Mouse (Mus musculus) lung, postnatal 0 days (tissue): ENCODE data around the gene Map2k5. TPM values are rescaled to one million over a fixed set of nuclear protein-coding genes. Genes with fewer than 3 reads are reported as not detected.
A peak's percentile ranks its signal among the peaks of the same experiment; 100 is the strongest.

Experiments
- ATAC-seq: fragments of 200-750 bp; cut with Nextera tagmentation; 2 replicates; pipeline ENCODE4 v1.8.0; 2017; ENCODE audit warnings: moderate library complexity
- DNase-seq: peaks from one replicate; pipeline ENCODE4 v3.0.0-alpha.2; 2016; ENCODE audit warnings: low spot score
- H3K27ac ChIP-seq: fragments of 300-500 bp; sonication (generic); 2 replicates; pipeline ENCODE4 v1.5.1; 2014; ENCODE audit warnings: antibody characterized with exemption, mild to moderate bottlenecking, low read length, mixed read lengths
- H3K27me3 ChIP-seq: fragments of 300-500 bp; sonication (generic); replicated peaks from 2 replicates; pipeline ENCODE4 v1.6.1; 2014; ENCODE audit warnings: low read length, mixed read lengths; ENCODE audit not compliant: insufficient read depth
- H3K36me3 ChIP-seq: fragments of 300-500 bp; sonication (generic); 2 replicates; pipeline ENCODE4 v1.6.1; 2014; ENCODE audit warnings: low read length, mixed read lengths; ENCODE audit not compliant: insufficient read depth
- H3K4me1 ChIP-seq: fragments of 300-500 bp; sonication (generic); 2 replicates; pipeline ENCODE4 v1.6.1; 2014; ENCODE audit warnings: antibody characterized with exemption, low read depth, low read length, mixed read lengths; ENCODE audit not compliant: insufficient read depth
- H3K4me2 ChIP-seq: fragments of 300-500 bp; sonication (generic); replicated peaks from 2 replicates; pipeline ENCODE4 v1.6.1; 2014; ENCODE audit warnings: low read depth, mild to moderate bottlenecking, low read length, moderate library complexity, mixed read lengths
- H3K4me3 ChIP-seq: fragments of 300-500 bp; sonication (generic); 2 replicates; pipeline ENCODE4 v1.5.1; 2014; ENCODE audit warnings: low read depth, low read length
- H3K9ac ChIP-seq: fragments of 300-500 bp; sonication (generic); replicated peaks from 2 replicates; pipeline ENCODE4 v1.6.1; 2014; ENCODE audit warnings: low read depth, mild to moderate bottlenecking
- H3K9me3 ChIP-seq: fragments of 300-500 bp; sonication (generic); 2 replicates; pipeline ENCODE4 v1.6.1; 2016; ENCODE audit warnings: low read length, mixed read lengths
- CTCF ChIP-seq: IDR thresholded peaks from 2 replicates; pipeline ENCODE4 v1.5.1; 2016; ENCODE audit warnings: antibody characterized with exemption, mild to moderate bottlenecking
- EP300 ChIP-seq: IDR thresholded peaks from 2 replicates; pipeline ENCODE4 v1.6.1; 2016; ENCODE audit warnings: antibody characterized with exemption, mild to moderate bottlenecking, control low read depth
- WGBS: fragments of 180-500 bp; shearing (Covaris S2); extraction: QIAGEN DNeasy Blood & Tissue Kit; methylation state at CpG from one replicate; pipeline ENCODE4 v1.1.7; 2014; 5-methylcytosine and 5-hydroxymethylcytosine counted together
- polyA plus RNA-seq: library from polyadenylated mRNA; unstranded; fragments of >200 nt; fragmentation: Nextera tagmentation; extraction: Ambion mirVana; gene quantifications from 2 replicates; pipeline ENCODE4 v1.2.1, GENCODE M21; 2015

The Map2k5 gene
- polyA plus RNA-seq, 1 experiment from 2014 or later = 23.1 TPM

DNA sequence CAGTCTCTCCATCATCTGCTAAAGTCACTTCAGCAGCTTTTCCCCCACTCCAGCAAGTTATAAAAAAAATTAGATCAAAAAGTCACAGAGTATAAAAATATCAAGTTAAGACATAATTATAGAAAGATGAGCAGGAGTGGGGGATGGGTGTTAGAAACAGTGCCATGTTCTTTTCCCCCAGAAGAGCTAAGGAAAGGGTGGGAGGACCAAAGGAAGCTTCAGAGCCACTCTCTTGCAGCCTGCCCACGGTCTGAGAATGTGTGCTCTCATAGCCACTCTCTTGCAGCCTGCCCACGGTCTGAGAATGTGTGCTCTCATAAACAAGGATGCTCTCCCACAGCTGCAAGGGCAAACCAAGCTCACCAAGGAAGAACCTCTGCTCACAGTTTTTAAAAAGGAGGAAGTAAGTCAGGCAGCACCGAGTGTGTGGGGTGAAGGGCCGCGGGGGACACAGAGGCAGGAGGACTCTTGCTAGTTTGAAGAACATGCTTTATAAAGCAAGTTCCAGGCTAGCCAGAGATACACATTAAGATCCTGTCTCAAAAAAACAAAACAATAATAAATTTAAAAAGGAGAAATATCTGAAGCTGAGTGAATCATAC, 131.0 kb downstream of the Map2k5 start:
- H3K4me2 ChIP-seq = no peak overlapping the region
- H3K4me3 ChIP-seq = no peak overlapping the region
- no peak for DNase-seq
- no peaks in the 10 kb centered on the region for H3K4me1 ChIP-seq
- H3K36me3 ChIP-seq = peaks cover 6% of the 10 kb centered on the region; the same call in 1 of the 2 replicates
- no peaks in the 10 kb centered on the region for H3K27me3 ChIP-seq
- no peak for ATAC-seq
- WGBS = 50% methylated on average over 5 of the region's 5 CpGs
- no peaks in the 10 kb centered on the region for H3K9me3 ChIP-seq
- H3K9ac ChIP-seq = no peak overlapping the region
- no peak overlapping the region for H3K27ac ChIP-seq
- TF ChIP-seq EP300 = no peak
- no peak for TF ChIP-seq CTCF

DNA sequence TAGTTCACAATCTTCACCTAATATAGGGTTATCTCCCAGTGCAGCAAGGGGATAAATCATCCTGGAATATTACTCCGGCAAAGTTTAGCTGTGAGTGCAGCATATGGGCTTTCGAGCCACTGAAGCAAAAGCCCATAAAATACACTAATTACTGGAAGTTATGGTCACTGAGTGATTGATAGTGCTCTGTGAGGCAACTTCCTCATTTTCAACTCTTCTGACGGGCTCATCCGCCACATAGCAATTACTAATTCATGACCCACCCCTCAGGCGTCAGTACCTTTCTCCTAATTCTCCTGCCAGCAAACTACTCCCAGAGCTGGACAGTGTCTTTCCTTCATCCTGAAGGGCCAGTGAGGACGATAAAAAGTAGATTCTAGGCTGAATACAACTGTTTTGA, 135.7 kb downstream of the Map2k5 start:
- ATAC-seq = no peak
- Histone ChIP-seq H3K27ac (no peak overlapping the region), H3K4me3 (no peak overlapping the region)

GRCm38 (mm10) chr9:63241241-63241640, 136.5 kb downstream of the Map2k5 start:
- Histone ChIP-seq H3K27ac (no peak overlapping the region), H3K27me3 (no peaks in the 10 kb centered on the region), H3K9me3 (no peaks in the 10 kb centered on the region), H3K4me3 (no peak overlapping the region), H3K4me2 (no peak overlapping the region), H3K9ac (no peak overlapping the region), H3K36me3 (0 out of 2 replicates have a peak, but pooled peaks cover 6% of the 10 kb centered on the region), H3K4me1 (no peaks in the 10 kb centered on the region)
- WGBS = 58% methylated on average over 8 of the region's 8 CpGs
- no peak for TF ChIP-seq EP300
- TF ChIP-seq CTCF = no peak
- DNase-seq (no peak), ATAC-seq (no peak)

More for the DNA sequence above, 135.7 kb downstream of the Map2k5 start:
- no peak overlapping the region for H3K4me2 ChIP-seq
- H3K9me3 ChIP-seq = no peaks in the 10 kb centered on the region
- no peaks in the 10 kb centered on the region for H3K4me1 ChIP-seq
- 74% methylated on average over 6 of the region's 6 CpGs for WGBS
- H3K27me3 ChIP-seq = no peaks in the 10 kb centered on the region
- DNase-seq = peak; percentile 21
- H3K36me3 ChIP-seq = 0 out of 2 replicates have a peak, but pooled peaks cover 6% of the 10 kb centered on the region
- TF ChIP-seq EP300 = no peak
- TF ChIP-seq CTCF = no peak
- no peak overlapping the region for H3K9ac ChIP-seq

DNA sequence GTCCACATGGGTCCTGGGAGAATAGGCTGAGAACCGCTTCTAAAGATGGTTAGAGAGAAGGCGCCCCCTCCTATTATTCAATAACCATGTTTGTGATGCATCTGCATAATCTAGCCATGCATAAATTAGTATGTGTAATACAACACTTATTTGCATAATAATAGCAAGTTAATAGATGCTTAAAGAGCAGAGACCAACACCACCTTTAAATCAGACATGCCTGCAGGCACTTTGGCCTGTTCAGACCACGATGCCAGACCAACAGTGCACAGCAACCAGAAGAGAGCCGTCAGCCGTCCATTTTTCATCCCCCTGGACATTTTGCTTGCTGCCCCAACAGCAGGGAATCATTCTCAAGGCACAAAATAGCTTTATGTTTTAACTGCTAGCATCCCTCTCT, 143.3 kb downstream of the Map2k5 start:
- 80% methylated on average over 5 of the region's 5 CpGs for WGBS
- Histone ChIP-seq H3K9ac (no peak overlapping the region), H3K9me3 (no peaks in the 10 kb centered on the region), H3K36me3 (no peaks in the 10 kb centered on the region), H3K27me3 (no peaks in the 10 kb centered on the region), H3K4me3 (no peak overlapping the region), H3K27ac (no peak overlapping the region), H3K4me1 (no peaks in the 10 kb centered on the region), H3K4me2 (no peak overlapping the region)
- ATAC-seq = no peak
- DNase-seq = no peak
- no peak for TF ChIP-seq EP300
- TF ChIP-seq CTCF = no peak

- no peaks in the 10 kb centered on the region for H3K27me3 ChIP-seq
- no peak overlapping the region for H3K9ac ChIP-seq
- no peak overlapping the region for H3K4me2 ChIP-seq
- DNase-seq (no peak), ATAC-seq (no peak)
- H3K36me3 ChIP-seq = no peaks in the 10 kb centered on the region
- no peak overlapping the region for H3K27ac ChIP-seq
- H3K9me3 ChIP-seq = no peaks in the 10 kb centered on the region
- H3K4me3 ChIP-seq = no peak overlapping the region
- no peak for TF ChIP-seq CTCF
- no peak for TF ChIP-seq EP300
- H3K4me1 ChIP-seq = no peaks in the 10 kb centered on the region
- 48% methylated on average over 15 of the region's 15 CpGs for WGBS
Measured at GRCm38 (mm10) chr9:63230289-63230688, 147.4 kb downstream of the Map2k5 start.

DNA sequence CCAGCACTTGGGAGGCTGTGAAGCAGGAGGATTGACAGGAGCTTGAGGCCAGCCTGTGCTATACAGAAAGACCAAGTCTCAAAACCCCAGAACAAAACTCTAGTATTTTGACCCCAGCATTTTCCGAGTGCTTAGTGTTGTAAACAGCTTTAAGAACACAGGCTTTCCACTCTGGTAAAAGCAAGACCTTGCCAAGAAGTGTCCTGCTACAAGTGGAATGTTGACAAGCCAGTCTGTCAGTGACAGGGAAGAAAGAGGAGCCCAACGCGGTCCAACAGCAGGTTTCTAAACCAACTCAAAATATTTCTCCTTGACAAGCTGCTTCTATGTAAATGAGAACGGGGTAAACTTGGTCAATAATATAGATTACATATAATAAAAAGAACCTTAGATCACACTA, 148.6 kb downstream of the Map2k5 start:
- no peaks in the 10 kb centered on the region for H3K9me3 ChIP-seq
- 43% methylated on average over 4 of the region's 4 CpGs for WGBS
- DNase-seq = peak; percentile 40

More for the DNA sequence above, 148.6 kb downstream of the Map2k5 start:
- Histone ChIP-seq H3K36me3 (no peaks in the 10 kb centered on the region), H3K4me1 (no peaks in the 10 kb centered on the region), H3K4me3 (no peak overlapping the region), H3K4me2 (no peak overlapping the region), H3K27me3 (no peaks in the 10 kb centered on the region), H3K9ac (no peak overlapping the region), H3K27ac (no peak overlapping the region)
- no peak for ATAC-seq
- no peak for TF ChIP-seq CTCF
- TF ChIP-seq EP300 = no peak
